Mouse (Mus musculus): ENCODE measurements around the gene Gpatch8.
A peak's percentile ranks its signal among the peaks of the same experiment; 100 is the strongest.

- TF ChIP-seq CTCF (IDR thresholded peaks at IDR 0.05; ENCODE audit: low read depth, low read length) (peak; percentile 13), POLR2A (IDR thresholded peaks at IDR 0.05; ENCODE audit: insufficient read depth, low read length) (no peak)
Observed at GRCm38 (mm10) chr11:102455740-102456396, 100.3 kb downstream of the Gpatch8 start.
